Mouse (Mus musculus): ENCODE measurements around the gene Fam43b. TPM values are rescaled to one million over a fixed set of nuclear protein-coding genes. Genes with fewer than 3 reads are reported as not detected.
"Not testable (repeated sequence)": the region's sequence is repeated elsewhere in the genome, so short reads cannot be mapped to it uniquely, and the experiment has no call there.

Fam43b gene
- polyA plus RNA-seq (2012; rRNA removed) = not detected in 2 replicates

DNA sequence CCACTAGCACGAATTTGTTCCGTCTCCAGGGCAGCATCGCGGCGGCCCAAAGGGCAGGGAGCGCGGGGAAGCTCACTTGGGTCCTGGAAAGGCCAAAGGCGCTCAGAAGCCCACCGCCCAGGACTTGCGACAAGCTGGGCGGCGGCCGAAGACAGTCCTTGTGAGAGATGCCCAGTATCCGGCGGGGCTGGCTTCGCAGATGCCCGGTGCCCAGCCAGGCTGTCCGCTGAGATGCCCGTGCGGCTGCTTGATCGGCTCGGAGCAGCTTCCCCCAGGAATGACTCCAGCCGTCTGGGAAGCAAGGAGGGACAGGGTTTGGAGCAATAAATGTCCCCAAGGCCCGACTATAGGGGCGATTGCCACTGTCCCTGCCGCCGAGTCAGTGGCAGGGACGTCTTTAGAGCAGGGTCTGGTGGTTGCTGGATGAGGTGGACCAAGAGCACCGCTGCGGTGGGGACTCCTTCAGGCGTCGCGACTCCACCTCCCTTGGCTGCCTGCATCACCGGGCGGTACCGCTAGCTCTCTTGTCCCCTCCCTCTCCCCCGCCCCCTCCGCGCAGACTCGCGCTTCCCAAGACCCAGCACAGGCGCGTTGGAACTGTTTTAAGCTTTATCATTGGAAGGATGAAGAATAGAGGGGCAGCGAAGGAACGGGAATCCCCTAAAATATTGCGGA is at the start of gene Fam43b:
Gene Fam43b, minus strand, starts transcription at position 558 of the 675 bp plus-strand sequence.
- no peak for DNase-seq (ENCODE audit: low read depth)

- DNase-seq (ENCODE audit: low read depth) = no peak
These were observed 48.6 kb upstream of the Fam43b start for GRCm38 (mm10) chr4:138444941-138445340.

DNA sequence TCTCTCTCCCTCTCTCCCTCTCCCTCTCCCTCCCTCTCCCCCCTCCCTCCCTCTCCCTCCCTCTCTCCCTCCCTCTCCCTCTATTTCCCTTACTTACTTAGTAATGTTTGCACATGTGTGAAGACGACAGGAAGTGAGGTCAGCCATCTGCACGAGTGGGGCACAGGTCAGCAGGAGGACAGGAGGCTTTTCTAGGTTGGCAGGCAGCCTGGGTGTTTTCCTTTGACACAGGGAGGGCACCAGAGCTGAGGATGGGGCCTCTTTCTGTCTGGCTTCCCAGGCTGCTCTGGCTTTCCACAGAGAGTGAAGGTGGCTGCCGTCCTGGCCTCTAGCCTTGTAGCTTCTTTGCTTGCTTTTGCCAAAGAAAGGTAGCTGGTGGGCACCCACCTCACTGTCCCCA is 43.7 kb upstream of the Fam43b start:
- DNase-seq (ENCODE audit: low read depth) = no peak

DNA sequence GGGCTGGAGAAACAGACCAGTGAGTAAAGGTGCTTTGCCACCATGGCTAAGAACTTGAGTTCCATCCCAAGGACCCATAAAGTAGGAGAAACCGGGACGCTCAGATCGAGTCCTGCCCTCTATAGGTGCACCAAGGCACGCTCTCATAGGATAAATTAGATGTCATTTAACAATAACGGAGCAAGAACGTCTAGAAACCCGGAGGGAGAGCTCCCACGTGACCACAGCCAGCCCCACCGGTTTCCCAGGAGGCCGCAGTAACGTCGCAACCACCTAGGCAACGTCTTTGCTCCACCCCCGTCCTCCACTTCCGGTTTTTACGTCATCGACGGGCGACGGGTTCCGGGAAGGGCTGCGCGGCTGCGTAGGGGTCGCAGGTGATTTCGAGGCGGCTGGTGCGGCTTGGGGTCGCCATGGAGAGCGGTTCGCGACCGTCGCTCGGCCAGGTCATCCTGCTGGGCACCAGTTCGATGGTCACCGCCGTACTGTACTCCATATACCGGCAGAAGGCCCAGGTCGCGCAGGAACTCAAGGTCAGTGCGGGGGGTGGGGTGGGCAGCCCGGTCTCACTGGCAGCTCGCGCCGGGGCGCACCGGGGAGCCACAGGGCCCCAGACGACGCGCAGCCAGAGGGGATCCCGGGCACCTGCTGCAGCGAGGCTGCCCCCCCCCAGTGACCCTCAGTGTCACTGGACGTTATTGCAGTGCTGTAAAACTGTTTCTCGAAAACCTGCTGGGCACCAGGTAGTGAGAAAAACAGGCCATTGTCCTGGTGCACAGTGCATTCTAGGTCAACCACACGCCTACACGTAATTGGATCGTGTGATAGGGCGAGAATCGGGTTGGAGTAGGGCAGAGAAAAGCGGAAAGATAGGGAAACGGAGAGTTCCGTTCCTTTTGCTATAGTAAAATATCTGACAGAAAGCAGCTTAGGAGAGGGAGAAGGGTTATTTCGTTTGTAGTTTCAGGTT is 38.3 kb upstream of the Fam43b start, which contains the start of gene Mul1:
Gene Mul1, plus strand, starts transcription at position 325 of the 970 bp plus-strand sequence.
- peak; percentile 51 for DNase-seq (ENCODE audit: low read depth)

GRCm38 (mm10) chr4:138431340-138431739 is 35.0 kb upstream of the Fam43b start:
- no peak for DNase-seq (ENCODE audit: low read depth)

- DNase-seq (ENCODE audit: low read depth) = no peak
These were observed 33.5 kb upstream of the Fam43b start for GRCm38 (mm10) chr4:138429778-138430177.

- no peak for DNase-seq (ENCODE audit: low read depth)
These were observed 30.7 kb upstream of the Fam43b start for GRCm38 (mm10) chr4:138426778-138427705.

DNA sequence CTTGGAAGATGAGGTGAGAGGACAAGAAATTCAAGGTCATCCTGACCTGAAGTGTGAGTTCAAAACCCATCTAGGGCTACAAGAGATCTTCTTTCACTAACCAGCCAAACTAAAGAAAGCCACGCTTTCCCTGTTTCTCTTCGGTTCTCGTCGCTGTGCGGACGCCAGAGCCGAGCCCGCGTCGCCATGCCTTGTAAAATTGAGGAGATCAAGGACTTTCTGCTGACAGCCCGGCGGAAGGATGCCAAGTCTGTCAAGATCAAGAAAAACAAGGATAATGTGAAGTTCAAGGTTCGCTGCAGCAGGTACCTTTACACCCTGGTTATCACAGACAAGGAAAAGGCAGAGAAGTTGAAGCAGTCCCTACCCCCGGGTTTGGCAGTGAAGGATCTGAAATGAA is 29.3 kb upstream of the Fam43b start:
- not testable (repeated sequence) for DNase-seq (ENCODE audit: low read depth)

GRCm38 (mm10) chr4:138425028-138425427 is 28.7 kb upstream of the Fam43b start:
- no peak for DNase-seq (ENCODE audit: low read depth)

DNA sequence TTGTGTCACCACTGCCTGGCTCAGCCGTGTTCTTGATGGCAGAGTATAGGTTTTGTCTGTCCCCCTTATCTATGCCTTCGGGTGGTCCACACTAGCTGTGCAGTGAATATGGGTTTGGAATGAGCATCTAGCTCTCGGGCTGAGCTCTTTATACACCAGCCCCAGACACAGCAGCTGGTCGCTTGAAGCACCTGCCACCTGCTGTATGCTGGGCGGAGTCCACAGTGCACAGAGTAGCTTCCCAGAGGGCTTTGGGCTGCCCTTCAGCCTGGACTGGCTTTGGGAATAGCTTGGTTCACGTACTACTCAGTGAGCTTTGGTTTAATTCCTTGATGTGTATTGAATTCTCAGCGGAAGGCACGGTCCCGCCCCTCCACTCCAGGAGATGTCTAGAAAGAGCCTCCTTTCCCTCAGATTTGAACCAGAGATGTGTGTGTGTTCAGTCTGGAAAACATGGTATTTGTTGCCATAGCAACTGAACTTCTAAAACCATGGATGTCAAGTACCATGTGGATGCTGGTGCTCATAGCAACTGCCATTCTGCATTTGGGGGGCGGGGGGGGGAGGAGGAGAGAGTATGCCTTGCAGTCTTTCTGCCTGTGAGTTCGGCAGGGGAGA is 22.1 kb upstream of the Fam43b start:
- DNase-seq (ENCODE audit: low read depth) = no peak

DNA sequence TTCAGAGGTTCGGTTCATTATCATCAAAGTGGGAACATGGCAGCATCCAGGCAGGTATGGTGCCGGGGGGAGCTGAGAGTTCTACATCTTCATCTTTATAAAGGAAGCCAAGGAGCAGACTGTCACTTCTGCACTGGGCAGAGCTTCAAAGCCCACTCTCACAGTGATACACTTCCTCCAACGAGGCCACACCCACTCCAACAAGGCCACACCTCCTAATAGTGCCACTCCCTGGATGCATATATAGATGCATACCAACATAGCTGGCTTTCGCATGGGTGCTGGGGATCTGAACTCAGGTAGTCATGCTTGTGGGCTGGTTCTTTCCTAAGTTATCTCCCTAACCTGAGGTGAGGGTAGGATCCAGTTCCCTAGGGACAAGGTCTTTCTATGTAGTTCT is 21.6 kb upstream of the Fam43b start:
- no peak for DNase-seq (ENCODE audit: low read depth)

DNA sequence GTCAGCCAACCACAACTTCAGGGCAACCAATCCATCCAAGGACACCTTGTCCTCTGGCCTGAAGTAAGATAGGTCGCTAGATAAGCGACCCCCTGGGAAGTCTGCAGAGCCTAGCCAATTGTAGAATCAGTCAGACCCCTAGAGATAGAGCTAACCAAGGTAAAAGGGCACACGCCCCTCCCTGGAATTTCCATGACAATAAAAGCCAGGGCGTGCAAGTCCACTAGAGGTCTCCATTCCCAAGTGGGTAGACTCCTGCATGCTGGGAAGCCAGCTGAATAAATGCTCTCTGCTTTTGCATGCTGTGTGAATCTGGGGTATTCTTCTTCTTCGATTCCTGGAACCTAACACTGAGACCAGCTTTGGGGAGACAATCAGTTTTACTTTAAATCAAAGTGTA is 20.1 kb upstream of the Fam43b start:
- no peak for DNase-seq (ENCODE audit: low read depth)

DNA sequence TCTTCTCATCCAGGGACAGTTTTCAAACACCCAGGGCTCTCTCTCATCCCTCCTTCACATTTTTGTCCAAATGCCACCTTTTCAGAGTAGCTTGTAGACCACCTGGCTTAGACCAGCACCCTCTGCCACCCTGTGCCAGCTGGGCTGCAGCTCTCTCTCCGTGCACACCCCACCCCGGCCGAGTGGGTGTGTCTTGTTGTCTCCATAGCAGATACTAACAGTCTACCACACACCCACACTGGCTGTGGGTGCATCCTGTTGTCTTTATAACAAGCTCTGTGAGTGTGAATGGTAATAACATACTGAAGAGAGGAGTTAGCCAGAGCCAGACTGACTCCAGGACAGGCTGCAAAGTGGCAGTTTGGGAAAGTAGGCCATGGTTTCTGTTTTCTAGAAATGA is 19.7 kb upstream of the Fam43b start:
- no peak for DNase-seq (ENCODE audit: low read depth)

DNA sequence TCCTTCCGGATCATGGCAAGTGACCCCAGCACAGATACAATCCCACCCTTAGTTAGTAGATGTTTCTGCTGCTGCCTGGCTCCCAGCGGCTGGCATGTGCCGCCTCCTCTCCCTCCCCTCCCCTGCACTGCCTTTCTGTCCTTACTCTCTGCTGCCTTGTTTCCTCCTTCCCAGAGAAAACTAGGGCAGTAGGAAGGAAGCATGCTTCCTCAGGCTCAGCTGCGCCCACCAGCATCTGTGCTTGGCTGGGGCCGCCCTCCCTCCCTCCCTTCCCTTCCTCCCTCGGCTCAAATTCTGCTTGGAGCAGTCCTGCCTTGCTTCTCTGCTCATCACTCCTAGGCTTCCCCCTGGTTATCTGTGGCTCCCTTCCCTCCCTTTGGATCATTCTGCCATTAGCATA is 18.4 kb upstream of the Fam43b start:
- DNase-seq (ENCODE audit: low read depth) = no peak

GRCm38 (mm10) chr4:138411504-138412121 is 15.3 kb upstream of the Fam43b start:
- no peak for DNase-seq (ENCODE audit: low read depth)

- no peak for DNase-seq (ENCODE audit: low read depth)
These were observed 14.7 kb upstream of the Fam43b start for GRCm38 (mm10) chr4:138411011-138411410.

- no peak for DNase-seq (ENCODE audit: low read depth)
These were observed 11.3 kb upstream of the Fam43b start for GRCm38 (mm10) chr4:138407479-138408194.

DNA sequence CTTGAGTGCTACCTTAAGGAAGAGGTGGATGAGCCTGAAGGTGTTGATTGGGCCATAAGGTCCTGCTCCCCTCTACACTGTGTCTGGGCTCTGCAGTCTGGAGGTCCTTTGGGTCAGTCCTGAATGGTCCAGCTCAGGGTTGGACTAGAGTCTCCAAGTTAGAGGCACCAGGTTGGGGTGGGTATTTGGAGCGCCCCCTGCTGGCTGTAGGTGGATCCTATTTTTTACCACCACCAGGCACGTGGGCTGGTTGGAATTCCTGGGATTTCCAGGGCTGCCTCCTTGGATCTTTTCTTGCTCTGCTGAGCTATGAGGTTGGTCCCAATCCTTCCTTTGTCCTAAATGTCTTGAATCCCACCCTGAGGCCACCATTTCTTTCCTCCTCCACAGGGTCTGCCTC is 8.5 kb upstream of the Fam43b start:
- no peak for DNase-seq (ENCODE audit: low read depth)

DNA sequence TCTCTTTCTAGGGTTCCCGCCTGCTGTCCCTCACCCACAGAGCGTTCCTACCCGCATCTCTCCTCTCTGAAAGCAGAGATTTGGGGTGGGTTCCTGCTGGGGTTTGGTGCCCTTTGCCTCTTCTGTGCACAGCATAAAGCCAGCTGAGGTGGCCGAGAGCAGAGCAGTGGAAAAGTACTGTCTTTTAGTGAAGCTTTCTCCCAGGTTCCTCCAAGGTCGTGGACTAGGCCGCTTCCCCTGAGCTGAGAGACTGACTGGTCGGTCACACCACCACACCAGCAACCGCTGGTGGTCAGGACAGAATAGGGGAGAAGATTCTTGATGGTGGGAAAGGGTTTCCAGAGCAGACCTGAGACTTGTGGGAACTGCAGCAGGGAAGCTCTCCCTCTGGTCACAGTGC is 383 bp upstream of the Fam43b start:
- no peak for DNase-seq (ENCODE audit: low read depth)
